Mouse (Mus musculus): ENCODE results near the gene Ube2v1. TPM values are rescaled to one million over a fixed set of nuclear protein-coding genes. Genes with fewer than 3 reads are reported as not detected.

Gene Ube2v1
- 100 to 1,000 TPM in 1 of 2 experiments, 10 to 100 TPM in 1; 99.4 to 124 TPM for total RNA-seq (2023)

DNA sequence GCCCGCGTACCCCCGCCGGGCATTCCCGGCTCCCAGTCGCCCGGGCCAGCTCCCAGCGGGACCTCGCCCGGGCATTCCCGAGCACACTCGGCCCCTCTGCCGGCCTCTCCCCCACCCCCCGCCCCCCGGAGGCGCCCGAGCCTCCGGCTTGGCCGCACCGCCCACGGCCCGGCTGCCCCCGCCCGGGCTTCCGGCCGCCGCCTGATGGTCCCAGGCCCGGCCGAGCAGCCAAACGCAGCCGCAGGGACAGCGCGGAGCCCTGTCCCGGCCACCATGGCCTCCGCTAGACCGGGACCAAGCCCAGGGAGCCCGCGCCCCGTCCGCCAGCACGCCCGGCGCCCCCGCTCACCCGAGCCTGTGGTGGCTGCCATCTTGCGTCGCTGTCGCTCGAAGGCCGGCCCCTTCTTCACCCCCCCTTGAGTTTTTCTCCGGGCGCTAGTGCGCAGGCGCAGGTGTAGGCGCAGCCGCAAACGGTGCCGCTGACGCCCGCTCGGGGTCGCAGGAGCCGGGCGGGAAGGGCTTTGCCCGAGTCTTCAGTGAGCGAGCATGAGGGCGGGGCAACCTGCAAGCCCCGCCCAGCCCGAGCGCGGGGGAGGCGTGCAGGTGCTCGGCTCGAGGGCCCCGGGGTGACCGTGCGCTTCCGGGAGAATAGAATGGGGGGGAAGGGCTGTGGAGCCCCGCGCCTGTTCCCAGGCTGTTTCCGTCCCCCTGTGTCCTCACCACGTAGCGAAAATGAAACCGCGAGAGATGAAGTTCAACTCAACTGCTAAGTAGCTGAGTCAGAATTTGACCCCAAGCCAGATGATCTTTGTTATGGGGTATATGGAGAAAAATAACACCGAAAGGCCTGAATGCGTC, at the start of gene Ube2v1:
Gene Ube2v1 (minus strand): TSS at position 505 of the 858 bp plus-strand sequence.

DNA sequence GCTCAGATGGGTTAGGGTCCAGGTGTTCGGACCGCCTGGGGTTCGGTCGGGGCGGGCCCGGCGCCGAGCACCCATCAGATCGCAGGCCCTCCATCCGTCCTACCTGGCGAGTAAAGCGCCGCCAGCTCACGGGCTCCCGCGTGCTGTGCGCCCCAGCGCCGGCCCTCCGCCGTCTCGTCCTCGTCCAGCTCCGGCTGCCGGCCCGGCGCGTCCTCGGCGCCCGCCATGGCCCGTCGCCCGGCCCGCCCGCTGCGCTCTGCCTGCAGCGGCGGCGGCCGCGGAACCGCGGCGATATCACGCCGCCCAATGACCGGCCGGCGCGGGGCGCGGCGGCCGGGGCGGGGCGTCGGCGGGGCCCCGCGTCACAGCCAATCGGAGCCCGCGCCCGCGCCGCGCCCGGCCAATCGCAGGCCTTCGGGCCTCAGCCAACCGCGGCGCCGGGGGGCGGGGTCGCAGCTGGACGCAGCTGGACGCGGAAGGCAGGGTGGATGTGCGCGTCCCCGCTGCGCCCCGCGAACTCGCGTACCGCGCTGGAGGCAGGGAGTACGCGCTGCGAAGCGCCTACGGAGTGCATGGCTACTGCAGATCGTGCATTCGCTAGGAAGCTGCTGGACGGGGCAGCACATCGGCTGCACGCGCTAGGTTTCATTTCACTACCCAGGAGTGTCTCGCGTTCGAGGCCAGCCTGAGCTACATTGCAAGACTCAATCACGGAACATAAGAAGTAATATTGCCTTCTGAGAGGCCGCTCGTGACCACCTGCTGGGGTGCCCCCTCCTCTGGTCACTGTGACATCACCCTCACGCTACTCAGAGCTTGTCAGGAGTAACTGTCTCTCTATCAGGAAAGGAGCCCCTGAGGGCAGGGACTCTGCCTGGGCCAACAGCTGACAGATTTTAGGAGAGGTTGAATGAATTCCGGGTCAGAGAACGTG, 29.6 kb upstream of the Ube2v1 start, which contains the start of gene Gm20431:
Gene Gm20431 (minus strand): TSS at position 227 of the 934 bp plus-strand sequence.

Other genes starting within 250 kb of the Ube2v1 start
- 10 to 100 TPM; 57.6 to 62.9 TPM for gene Slc9a8, start 210.4 kb downstream of the Ube2v1 start, total RNA-seq (2023)
- 10 to 100 TPM; 87.5 to 90.3 TPM for gene Rnf114, start 139.4 kb downstream of the Ube2v1 start, total RNA-seq (2023)
- gene Spata2, start 139.2 kb downstream of the Ube2v1 start, total RNA-seq (2023): 10 to 100 TPM; 41.9 to 48.0 TPM
- gene Snai1, start 93.9 kb downstream of the Ube2v1 start, total RNA-seq (2023): under 1 TPM; 0.43 to 0.50 TPM
- 10 to 100 TPM; 18.3 to 39.3 TPM for gene Gm20431, start 29.4 kb upstream of the Ube2v1 start, total RNA-seq (2023)
- gene Cebpb, start 56.8 kb upstream of the Ube2v1 start, total RNA-seq (2023): 1,000 to 10,000 TPM; 1,032 to 1,174 TPM
- gene Tmem189, start 57.7 kb upstream of the Ube2v1 start, total RNA-seq (2023): 100 to 1,000 TPM; 127 to 156 TPM